Mouse (Mus musculus) mouse embryonic stem cell (cell line): ENCODE measurements around the gene 4930430F08Rik.
"Not testable (repeated sequence)": the region's sequence is repeated elsewhere in the genome, so short reads cannot be mapped to it uniquely, and the experiment has no call there.

Source experiments
- in situ Hi-C, 2 experiments: fragments of 300-500 bp; cut with MboI; formaldehyde crosslinking; loops; 1 replicate in 1 of 2; 3 replicates in 1 of 2; pipeline ENCODE4 v1.14.3; 2019 to 2020; ENCODE audit warnings: low sequenced_read_pairs in 2 of 2, low pct_unique_long_range_greater_than_20kb in 1 of 2, mixed read lengths in 1 of 2; ENCODE audit not compliant: unreplicated experiment in 1 of 2

The 4930430F08Rik gene

DNA sequence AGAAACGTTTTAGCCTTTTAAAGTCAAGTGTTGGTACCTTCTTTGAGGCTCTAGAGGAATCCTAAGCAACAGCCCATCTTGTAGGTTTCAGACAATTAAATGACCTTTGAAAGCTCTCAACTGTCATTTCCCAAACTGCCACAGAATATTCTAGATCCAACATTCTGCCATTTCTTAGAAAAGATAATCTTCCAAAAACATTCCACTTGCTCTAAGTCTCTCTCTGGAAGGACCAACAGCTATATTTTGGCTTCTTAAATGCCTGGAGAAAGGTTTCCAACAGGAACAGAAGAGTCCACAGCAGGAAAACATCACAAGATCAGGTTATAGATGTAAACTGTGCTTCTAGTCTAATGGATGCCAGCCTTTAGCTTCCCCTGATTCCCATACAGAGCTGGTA is at the start of gene 4930430F08Rik, which contains the start of gene 1700017N19Rik:
Gene 4930430F08Rik (minus strand): TSS at position 101 of the 400 bp plus-strand sequence.
Gene 1700017N19Rik (plus strand): TSS at position 162 of the 400 bp plus-strand sequence.
- in situ Hi-C loops = no loop called here

DNA sequence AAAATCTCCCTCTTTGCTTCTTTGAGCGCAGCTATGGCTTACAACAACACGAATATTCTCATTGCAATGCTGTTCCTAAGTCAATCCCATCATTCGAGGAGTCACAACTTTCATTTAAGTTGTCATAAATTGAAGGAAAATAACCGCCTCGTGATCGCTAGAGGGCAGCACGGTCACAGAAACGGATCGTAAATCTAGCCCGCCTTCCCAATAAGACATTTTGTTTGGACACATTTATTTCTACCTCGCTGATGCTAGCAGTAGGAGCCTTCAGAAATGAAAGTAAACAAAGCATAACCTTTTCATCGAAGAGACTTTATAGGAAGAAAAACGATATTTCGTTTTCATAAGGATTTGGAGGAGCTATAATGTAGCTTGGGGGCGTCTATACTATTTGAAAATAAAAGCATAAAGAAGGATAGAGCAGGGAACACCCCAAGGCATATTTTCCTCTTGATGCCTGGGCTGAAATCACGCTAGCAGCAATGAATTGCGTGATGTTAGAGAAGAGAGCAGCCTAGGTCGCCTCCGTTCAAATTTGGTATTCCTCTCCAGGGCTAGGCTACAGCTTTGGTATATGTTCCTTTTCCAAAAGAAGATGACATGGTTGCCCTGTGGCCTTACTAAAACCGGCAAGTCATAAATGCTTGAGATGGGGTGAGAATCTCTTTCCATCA is 39.7 kb upstream of the 4930430F08Rik start:
- in situ Hi-C loops = no loop called here

DNA sequence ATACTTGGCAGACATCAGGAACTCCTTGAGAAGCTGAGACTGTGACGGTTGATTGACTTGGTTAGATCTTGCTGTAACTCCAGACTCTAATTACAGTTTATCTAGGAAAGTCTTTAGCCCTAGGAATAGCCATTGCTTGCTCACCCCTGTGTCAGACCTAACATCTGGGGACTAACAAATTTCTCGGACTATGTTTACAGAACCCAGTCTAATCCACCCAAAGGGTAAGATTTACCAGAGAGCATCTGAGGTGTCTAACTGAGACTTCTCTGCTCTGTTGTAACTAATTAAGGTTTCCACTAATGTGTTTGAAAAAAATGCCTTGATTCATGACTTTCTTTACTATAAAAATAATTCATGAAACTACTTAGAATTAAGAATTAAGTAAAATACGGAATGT is 32.3 kb upstream of the 4930430F08Rik start:
- in situ Hi-C loops = no loop called here

DNA sequence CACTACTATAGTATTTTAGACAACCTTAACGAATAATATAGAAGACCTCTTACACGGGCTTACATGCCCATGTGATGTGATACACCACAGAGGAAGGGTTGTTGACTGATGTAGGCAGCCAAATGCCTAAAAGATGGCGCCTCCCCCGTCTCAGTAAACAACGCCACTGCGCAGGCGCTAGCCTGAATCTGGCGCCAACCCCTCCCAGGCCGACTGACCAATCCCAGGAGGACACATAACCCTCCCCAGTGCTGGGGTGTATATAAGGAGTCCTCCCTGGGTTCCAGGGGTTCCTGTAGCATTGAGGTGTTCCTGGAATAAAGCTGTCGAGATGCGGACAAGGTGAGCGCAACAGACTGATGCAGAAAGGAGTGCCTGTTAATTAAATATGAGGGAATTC is 29.8 kb upstream of the 4930430F08Rik start:
- in situ Hi-C loops = no loop called here

DNA sequence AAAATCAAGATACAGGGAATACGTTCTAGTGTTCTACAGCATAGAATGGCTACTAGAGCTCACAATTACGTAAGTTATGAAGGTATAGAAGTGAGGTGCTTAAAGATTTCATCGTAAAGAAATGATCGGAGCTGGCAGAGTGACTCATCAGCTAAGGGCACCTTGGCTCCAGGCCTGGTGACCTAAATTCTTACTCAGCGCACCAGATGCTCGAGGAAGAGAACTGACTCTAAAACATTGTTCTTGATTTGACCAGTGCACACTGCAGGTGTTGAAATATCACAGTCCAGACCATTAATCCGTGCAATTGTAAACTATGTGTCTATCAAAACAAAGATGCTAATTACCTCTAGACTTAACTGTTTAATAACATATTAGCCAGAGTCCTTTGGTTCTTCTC is 29.3 kb upstream of the 4930430F08Rik start:
- in situ Hi-C loops = no loop called here

DNA sequence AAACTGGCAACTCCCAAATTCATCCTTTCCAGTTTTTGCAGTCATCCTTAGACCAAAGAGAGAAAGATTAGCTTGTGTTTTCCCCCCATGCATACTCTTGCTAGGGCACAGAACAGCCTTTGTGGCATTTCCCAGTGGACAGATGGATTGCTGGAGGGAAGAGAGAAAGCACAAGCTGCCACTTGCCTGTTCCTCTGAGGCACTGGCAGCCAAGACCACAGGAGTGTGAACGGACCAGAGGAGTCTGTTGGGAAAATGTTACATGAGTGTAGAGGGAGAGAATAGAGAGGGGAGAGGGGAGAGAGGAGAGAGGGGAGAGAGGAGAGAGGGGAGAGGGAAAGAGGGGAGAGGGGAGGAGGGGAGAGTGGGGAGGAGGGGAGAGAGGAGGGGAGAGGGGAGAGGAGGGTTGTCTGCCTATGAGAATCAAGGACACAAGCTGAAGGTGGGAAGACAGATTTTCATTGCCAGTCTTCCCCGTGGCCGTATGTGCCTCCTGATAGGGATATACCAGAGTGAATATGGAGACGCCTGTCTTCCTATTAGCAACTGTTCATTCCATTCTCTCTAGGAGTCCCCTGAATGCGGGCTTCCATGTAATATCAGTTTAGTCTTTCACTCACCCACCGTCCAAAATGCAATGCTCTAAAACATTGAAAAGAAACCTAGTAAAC is 27.1 kb upstream of the 4930430F08Rik start:
- in situ Hi-C loops = no loop called here

DNA sequence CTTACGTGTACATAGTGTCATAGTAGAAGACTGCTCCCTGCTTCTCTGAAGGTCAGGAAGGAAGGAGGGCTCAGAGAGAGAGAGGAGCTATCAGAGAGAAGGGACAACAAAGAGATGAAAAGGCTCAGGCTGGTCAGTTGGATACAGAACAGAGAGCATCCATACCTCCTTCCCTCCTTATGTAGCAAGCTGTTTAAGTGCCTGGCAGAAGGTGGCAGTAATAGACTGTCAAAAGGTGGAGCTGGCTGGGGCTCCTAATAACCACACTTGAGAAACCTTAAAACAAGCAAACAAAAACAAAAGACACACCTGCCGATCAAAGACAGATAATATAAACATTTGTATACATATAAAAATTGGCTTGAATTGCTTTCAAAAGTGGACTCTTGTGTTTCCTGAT is 14.0 kb upstream of the 4930430F08Rik start:
- in situ Hi-C loops = no loop called here

DNA sequence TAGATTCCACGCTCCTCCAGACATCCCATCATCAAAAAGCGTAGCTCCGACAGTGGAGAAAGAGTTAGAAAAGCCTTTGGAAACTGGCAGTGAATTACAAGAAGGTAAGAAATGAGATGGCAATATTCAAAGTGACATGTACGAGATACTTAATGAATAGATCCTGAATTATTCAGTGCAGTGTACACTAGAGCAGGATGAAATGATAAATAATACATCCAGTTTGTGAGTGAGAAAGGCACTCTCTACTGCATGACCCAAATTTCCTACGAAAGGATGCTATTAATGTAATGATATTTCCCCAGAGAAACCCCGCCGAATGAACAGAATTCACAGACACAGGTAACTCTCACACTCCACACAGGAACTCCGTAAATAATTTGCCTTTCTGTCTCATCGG is 13.3 kb upstream of the 4930430F08Rik start:
- in situ Hi-C loops = no loop called here

DNA sequence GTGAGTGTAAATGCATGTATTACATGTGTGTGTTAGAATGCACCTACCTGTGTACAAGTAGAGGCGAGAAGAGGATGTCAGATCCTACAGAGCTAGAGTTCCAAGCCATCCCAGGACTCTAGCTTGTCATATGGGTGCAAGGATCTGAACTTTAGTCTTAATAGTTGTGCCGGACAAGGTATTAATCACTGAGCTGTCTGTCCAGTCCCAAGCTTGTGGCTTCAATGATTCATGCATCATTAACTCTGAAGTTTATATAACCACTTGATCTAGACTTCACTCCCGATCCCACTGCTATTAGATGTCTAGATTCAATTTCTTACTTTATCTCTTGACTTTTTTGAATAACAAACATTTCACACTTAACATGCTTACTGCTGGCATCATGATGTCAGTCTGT is 8.1 kb upstream of the 4930430F08Rik start:
- in situ Hi-C loops = no loop called here

DNA sequence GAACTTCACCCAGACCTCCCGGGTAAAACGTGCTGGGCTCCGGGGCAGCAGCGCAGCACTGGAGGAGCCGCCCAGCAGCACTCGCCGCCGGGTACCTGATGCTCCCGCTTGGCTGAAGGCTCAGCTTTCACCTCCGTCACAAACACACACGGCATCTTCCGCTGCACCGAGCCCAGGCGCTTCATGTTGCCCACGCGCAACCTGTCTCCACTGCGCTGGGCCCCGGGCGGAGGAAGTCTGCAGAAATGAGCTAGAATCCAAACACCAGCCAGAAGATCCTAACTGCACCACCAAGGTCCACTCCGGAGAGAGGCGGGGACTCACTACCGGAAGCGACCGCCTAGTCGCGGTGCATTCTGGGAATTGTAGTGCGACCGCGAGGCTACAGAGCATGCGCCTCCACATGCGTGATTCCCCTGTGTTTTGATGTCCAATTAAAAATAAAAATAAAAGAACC is 1.3 kb downstream of the 4930430F08Rik start:
- in situ Hi-C loops = no loop called here

DNA sequence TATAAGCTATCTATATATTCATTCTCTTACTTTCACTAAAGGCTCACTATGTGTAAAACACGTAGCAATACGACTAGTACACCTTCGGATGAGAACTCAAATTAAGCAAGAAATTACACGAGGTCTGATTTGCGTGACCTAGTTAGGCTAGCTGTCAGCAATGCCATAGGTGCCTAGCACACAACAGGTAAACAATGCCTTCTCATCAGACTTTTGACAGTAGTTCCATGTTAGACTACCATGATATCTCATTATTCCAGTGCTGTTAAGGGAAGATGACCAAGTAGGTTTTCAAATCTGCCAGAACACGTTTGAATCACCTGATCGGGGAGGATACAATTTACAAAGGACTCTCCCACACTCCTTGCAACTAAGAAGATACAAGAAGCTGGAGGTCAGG is 1.7 kb downstream of the 4930430F08Rik start:
- in situ Hi-C loops = no loop called here

DNA sequence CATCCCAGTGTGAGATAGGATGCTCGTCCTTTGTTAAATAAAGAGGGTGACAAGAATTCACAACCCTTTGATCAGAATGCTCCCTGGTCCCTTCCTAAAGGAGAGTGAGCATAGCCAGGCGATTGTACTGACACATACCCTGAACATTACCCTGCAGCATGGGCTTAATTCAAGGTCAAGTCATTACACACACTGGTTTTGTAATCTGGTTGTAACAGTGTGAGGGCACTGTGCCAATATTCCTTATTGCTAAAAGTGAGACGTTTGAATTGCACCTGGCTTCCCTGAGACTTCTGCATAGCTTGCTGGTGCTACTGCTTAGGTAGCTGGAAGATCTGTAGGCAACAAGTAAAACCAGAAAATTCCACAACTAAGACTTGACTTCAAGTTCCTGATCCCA is 6.0 kb downstream of the 4930430F08Rik start:
- in situ Hi-C loops = no loop called here

DNA sequence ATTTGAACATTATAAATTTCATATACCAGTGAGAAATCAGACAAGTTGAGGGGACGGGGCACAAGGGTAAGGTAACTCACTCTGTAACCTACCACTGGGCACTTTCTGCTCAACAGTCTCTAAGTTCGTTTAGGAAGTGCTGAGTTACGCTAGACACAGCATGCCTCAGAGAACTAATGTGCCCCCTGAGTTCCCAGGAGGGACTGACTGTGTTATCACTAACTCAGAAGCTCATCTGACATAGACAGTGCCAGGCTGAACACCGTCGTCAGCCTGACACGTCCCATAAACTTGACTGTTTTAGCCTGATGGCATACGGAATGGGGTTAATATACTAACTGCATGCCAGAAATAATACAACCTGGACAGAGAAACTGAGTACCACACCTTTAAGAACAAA is 14.9 kb downstream of the 4930430F08Rik start:
- in situ Hi-C loops = no loop called here

DNA sequence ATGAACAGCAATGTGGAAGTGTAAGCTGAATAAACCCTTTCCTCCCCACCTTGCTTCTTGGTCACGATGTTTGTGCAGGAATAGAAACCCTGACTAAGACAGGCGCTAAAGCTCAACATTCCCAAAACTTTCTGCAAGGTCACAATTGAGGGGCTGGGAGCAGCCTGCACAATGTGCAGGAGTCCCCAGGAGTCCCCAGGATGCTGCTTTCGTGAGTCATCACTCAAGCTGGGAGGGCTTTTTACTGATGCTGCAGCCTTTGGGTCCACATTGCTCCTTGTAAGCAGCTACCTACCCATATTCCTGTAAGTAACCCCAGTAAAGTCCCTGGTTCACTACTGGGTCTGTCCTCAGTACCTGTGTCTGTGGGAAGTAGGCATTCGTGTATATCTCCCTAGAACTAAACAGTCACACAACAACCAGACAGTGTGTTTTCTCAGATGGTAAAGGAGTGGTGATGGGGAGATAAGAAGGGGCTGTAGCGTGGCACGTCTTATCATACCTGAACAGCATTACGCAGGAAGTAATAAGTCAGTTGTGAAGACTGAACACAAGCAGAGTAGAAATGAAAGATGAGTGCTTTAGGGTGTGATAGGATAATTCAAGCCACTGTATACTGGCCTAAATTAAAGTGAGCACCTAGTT is 15.6 kb downstream of the 4930430F08Rik start:
- in situ Hi-C loops = no loop called here

DNA sequence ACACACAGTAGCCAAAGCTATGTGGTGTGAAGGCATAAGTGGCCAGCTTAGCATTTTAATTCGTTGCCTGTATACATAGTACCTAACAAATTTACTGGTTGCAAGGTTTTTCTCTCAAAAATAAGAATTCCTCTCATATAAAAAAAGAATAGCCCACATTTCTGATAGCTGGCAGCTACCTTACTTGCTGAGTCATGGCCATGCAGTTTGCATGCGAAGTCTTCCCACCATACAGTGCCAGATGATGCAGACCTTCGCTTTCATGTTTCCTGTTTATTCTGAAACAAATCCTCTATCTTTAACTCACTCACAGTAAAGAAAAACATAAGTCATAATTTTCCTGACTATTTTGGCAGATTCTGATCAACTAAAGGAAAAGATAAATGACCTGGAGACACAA is 18.5 kb downstream of the 4930430F08Rik start:
- in situ Hi-C loops = no loop called here

DNA sequence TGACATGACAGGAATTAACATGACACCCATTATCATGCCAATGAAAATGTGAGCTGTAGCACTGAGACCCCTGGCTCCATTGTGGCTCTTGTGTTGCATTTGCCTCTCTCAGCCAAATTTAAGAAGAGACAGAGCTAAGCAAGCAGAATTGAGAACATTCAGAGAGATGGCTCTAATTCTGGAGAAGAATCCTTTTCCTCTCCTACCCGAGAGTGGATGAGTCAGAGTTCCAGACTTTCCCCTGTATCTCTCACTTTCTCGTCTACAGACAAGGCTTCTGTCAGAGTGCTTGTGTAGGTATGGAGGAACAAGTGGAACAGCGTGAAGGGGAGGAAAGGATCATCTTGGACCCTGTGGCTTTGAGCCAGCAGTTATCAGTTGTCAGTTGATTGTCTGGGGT is 26.1 kb downstream of the 4930430F08Rik start:
- in situ Hi-C loops = no loop called here

DNA sequence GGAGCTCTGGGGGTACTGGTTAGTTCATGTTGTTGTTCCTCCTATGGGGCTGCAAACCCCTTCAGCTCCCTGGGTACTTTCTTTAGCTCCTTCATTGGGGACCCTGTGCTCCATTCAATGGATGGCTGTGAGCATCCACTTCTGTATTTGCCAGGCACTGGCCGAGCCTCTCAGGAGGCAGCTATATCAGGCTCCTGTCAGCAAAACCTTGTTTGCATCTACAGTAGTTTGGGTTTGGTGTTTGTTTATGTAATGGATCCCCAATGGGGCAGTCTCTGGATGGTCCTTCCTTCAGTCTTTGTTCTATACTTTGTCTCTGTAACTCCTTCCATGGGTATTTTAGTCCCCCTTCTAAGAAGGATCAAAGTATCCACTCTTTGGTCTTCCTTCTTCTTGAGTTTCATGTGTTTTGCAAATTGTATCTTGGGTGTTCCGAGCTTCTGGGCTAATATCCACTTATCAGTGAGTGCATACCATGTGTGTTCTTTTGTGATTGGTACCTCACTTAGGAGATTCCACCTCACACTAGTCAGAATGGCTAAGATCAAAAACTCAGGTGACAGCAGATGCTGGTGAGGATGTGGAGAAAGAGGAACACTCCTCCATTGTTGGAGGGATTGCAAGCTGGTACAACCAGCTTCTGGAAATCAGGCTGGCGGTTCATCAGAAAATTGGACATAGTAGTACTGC is 29.9 kb downstream of the 4930430F08Rik start:
- in situ Hi-C loops = not testable (repeated sequence)

DNA sequence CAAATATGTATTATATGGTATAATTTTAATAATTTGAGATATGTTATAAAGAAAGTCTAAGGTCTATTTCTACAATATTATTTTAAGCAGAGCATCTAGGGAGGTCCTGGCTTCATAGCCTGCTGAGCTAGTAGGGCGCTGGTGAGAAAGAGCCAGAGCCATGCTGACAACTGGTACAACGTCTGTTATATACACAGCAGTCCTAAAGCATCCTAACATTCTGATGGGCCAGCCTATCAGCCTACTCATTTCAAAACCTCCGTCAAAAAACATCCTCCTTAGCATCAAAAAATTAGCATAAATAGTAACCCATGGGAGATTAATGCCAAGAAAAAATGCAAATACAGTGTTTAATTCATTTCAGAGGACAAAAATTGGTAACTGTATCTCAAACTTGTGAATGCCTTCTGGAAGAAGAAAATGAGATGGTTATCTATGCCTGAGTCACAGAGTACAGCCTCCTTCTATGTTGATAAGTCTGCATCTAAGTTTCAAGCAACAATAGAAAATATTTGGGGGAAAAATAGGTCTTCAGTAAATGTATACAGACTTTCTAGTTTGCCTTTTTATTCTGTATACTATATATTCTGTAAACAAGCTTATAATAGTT is 33.6 kb downstream of the 4930430F08Rik start:
- in situ Hi-C loops = no loop called here
